In the genomic region with DNA sequence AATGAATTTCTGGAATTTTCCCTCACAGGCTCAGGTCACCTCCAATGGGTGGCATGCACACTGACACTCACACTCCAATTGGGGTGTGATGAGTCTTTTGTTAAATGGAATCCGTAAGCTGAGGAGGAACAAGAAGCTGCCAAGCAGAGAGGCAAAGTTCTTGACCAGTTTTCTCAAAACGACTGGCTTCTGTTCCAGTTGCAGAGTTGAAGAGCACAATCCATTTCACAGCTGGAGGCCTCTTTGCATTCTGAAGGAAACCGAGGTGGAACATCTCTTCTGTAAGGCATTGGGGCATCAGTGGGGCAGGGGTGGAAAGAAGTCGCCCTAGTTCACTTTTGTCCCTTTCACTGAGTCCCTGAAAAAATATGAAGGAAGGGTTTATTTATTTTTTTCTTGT, we compare ENCODE assay signal across 15 mouse cellular contexts. TPM values are rescaled to one million over a fixed set of nuclear protein-coding genes. Genes with fewer than 3 reads are reported as not detected.
"Had no signal": no experiment of that assay in that cellular context is flagged by ENCODE, and none has a peak within 500 bp of the region (broad histone marks: within the 10 kb centered on the region; RNA-seq: fewer than 3 reads in every experiment).

No protein-coding gene starts in this region.

- DNase-seq: liver, postnatal 0 days; lung, adult 2 months; lung, postnatal 14 days; lung, postnatal 36 days; retina, postnatal 1 day; right cerebral cortex, adult 18-20 months; right cerebral cortex, postnatal 25 days; right cerebral cortex, postnatal 4 days; spleen, adult 18-20 months; thymus, adult 18-20 months; thymus, postnatal 14 days; thymus, postnatal 36 days had no signal

RNA-seq across cellular contexts. Expression of gene Gm33543, which starts 30.9 kb away (rescaled TPM):
- total RNA-seq: megakaryocyte progenitor cell, adult 5-6 weeks; midbrain, postnatal 0 days; monocyte, adult 5-6 weeks had no signal
